Mouse (Mus musculus) limb, embryonic 14.5 days (tissue): ENCODE results near the gene Tcp11l2. TPM values are rescaled to one million over a fixed set of nuclear protein-coding genes. Genes with fewer than 3 reads are reported as not detected.

Experiments
- ATAC-seq: fragments of 200-750 bp; cut with Nextera tagmentation; 2 replicates; pipeline ENCODE4 v1.8.0; 2017; ENCODE audit warnings: low read depth, moderate number of reproducible peaks, moderate TSS enrichment; ENCODE audit not compliant: low FRiP score
- DNase-seq: peaks from one replicate; pipeline ENCODE4 v3.0.0-alpha.2; 2015; ENCODE audit warnings: low spot score
- H3K27ac ChIP-seq: fragments of 300-500 bp; sonication (generic); replicated peaks from 2 replicates; pipeline ENCODE4 v1.5.1; 2014; ENCODE audit warnings: low read depth, mild to moderate bottlenecking, low read length, moderate library complexity, mixed read lengths
- H3K27me3 ChIP-seq: fragments of 300-500 bp; sonication (generic); 2 replicates; pipeline ENCODE4 v1.6.1; 2014; ENCODE audit warnings: low read length, mixed read lengths; ENCODE audit not compliant: control insufficient read depth, insufficient read depth
- H3K36me3 ChIP-seq: fragments of 300-500 bp; sonication (generic); 2 replicates; pipeline ENCODE4 v1.6.1; 2014; ENCODE audit warnings: mild to moderate bottlenecking, low read length, moderate library complexity, mixed read lengths; ENCODE audit not compliant: control insufficient read depth, insufficient read depth
- H3K4me1 ChIP-seq: fragments of 300-500 bp; sonication (generic); 2 replicates; pipeline ENCODE4 v1.6.1; 2014; ENCODE audit warnings: antibody characterized with exemption, low read length, mixed read lengths; ENCODE audit not compliant: control insufficient read depth, insufficient read depth
- H3K4me2 ChIP-seq: fragments of 300-500 bp; sonication (generic); replicated peaks from 2 replicates; pipeline ENCODE4 v1.6.1; 2014; ENCODE audit warnings: low read depth, mild to moderate bottlenecking, low read length, moderate library complexity; ENCODE audit not compliant: severe bottlenecking
- H3K4me3 ChIP-seq: fragments of 300-500 bp; sonication (generic); replicated peaks from 2 replicates; pipeline ENCODE4 v1.5.1; 2014; ENCODE audit warnings: low read length
- H3K9ac ChIP-seq: fragments of 300-500 bp; sonication (generic); 2 replicates; pipeline ENCODE4 v1.6.1; 2014; ENCODE audit warnings: mild to moderate bottlenecking, low read depth, low read length, moderate library complexity; ENCODE audit not compliant: severe bottlenecking
- H3K9me3 ChIP-seq: fragments of 300-500 bp; sonication (generic); 2 replicates; pipeline ENCODE4 v1.6.1; 2016; ENCODE audit warnings: low read length; ENCODE audit not compliant: control insufficient read depth
- POLR2A ChIP-seq: fragments of 200-500 bp; IDR thresholded peaks from 2 replicates; pipeline ENCODE4 v1.8.0; 2012; ENCODE audit warnings: inconsistent platforms, mild to moderate bottlenecking, moderate library complexity, borderline replicate concordance; ENCODE audit not compliant: insufficient read depth, insufficient read length; ENCODE audit errors: extremely low read depth
- WGBS: fragments of 180-500 bp; shearing (Covaris S2); extraction: QIAGEN DNeasy Blood & Tissue Kit; methylation state at CpG from one replicate; pipeline ENCODE4 v1.1.7; 2014; 5-methylcytosine and 5-hydroxymethylcytosine counted together
- polyA plus RNA-seq, 2 experiments: library from polyadenylated mRNA; depleted of rRNA in 1 of 2; stranded (reverse) in 1 of 2; unstranded in 1 of 2; fragments of >200 nt; fragmentation: Nextera tagmentation in 1 of 2; extraction: Ambion mirVana in 1 of 2; gene quantifications; 2 replicates each; pipeline versions ENCODE4 v1.2.1 to v1.2.3; 2012 to 2014

Gene Tcp11l2
- polyA plus RNA-seq (2012; rRNA removed) (15.8 and 27.9 TPM in 2 replicates), polyA plus RNA-seq (2014; fragmentation: Nextera tagmentation; extraction: Ambion mirVana) (20.0 and 22.9 TPM in 2 replicates)

- no peaks in the 10 kb centered on the region for H3K9me3 ChIP-seq
- no peak for TF ChIP-seq POLR2A
- H3K4me1 ChIP-seq, result peaks cover 12% of the 10 kb centered on the region
- peak; percentile 95 for DNase-seq
- no peaks in the 10 kb centered on the region for H3K27me3 ChIP-seq
- peak within 1 kb of the TSS; percentile 95 for H3K4me2 ChIP-seq
- no peaks in the 10 kb centered on the region for H3K36me3 ChIP-seq
- H3K9ac ChIP-seq, result peak within 1 kb of the TSS; percentile 73
- ATAC-seq, result peak; percentile 99
- H3K4me3 ChIP-seq, result peak within 1 kb of the TSS; percentile 89
- WGBS, result under 1% methylated on average over 46 of the region's 46 CpGs
- peak within 1 kb of the TSS; percentile 81 for H3K27ac ChIP-seq
Measured at GRCm38 (mm10) chr10:84576395-84577070, at the start of gene Tcp11l2. TSS of gene Tcp11l2 (plus strand) at chr10:84576626.

GRCm38 (mm10) chr10:84527070-84527469, 49.4 kb upstream of the Tcp11l2 start:
- Histone ChIP-seq H3K27ac (no peak overlapping the region), H3K36me3 (peaks cover 63% of the 10 kb centered on the region), H3K4me2 (no peak overlapping the region), H3K27me3 (no peaks in the 10 kb centered on the region), H3K4me1 (peaks cover 21% of the 10 kb centered on the region), H3K9ac (no peak overlapping the region), H3K9me3 (no peaks in the 10 kb centered on the region), H3K4me3 (no peak overlapping the region)
- DNase-seq, result no peak
- ATAC-seq, result no peak
- TF ChIP-seq POLR2A, result no peak
- WGBS, result 86% methylated on average over 5 of the region's 5 CpGs

DNA sequence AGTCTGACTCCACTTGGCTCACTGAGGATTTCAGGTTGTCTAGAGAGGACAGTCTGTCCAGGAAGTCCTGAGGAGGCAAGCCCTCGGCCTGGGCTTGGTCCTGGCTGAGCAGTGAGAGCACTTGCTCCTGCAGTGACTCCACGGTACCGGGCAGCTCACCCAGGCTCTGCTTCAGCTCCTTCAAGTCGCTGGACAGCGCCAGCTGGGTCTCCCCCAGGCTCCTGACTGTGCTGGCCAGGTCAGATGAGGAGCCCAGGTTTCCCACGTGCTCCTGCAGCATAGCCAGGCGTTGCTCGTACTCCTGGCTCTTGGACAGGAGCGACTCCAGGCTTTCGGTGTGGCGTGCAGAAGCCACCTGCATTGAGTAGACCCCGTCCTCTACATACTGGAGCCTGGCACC, 48.8 kb upstream of the Tcp11l2 start:
- TF ChIP-seq POLR2A, result no peak
- H3K4me3 ChIP-seq, result no peak overlapping the region
- H3K36me3 ChIP-seq, result peaks cover 65% of the 10 kb centered on the region
- H3K4me1 ChIP-seq, result peaks cover 24% of the 10 kb centered on the region
- no peak overlapping the region for H3K27ac ChIP-seq
- no peaks in the 10 kb centered on the region for H3K9me3 ChIP-seq
- H3K27me3 ChIP-seq, result no peaks in the 10 kb centered on the region
- no peak for DNase-seq
- no peak overlapping the region for H3K4me2 ChIP-seq
- WGBS, result 87% methylated on average over 12 of the region's 12 CpGs
- no peak overlapping the region for H3K9ac ChIP-seq
- no peak for ATAC-seq

- WGBS, result 87% methylated on average over 8 of the region's 8 CpGs
- peaks cover 29% of the 10 kb centered on the region for H3K4me1 ChIP-seq
- no peak for TF ChIP-seq POLR2A
- no peaks in the 10 kb centered on the region for H3K9me3 ChIP-seq
- H3K27me3 ChIP-seq, result no peaks in the 10 kb centered on the region
- H3K27ac ChIP-seq, result no peak overlapping the region
- 0 out of 2 replicates have a peak overlapping the region, but pooled peaks have one; percentile 90 for H3K4me3 ChIP-seq
- DNase-seq (no peak), ATAC-seq (no peak)
- H3K4me2 ChIP-seq, result 0 out of 2 replicates have a peak overlapping the region, but pooled peaks have one; percentile 75
- H3K9ac ChIP-seq, result no peak overlapping the region
- H3K36me3 ChIP-seq, result peaks cover 45% of the 10 kb centered on the region
Measured at GRCm38 (mm10) chr10:84530388-84530787, 46.0 kb upstream of the Tcp11l2 start.

DNA sequence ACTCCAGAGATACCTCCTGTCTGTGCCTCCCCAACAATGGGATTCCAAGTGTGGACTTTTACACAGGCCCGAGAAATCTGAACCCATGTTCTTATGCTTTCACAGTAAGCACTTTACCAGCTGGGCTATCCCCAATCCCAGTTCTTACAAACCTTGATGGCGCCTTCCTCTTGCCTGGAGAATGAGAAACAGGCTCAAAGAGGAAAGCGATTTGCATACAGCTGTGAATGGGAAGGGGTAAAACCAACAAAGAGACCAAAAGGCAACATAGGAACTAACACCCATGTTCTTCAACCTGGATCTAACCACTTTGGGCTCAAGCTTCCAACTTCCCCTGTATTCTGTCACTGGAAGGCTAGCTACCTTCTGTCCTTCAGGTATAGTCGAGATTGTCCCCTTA, 44.9 kb upstream of the Tcp11l2 start:
- H3K36me3 ChIP-seq, result peaks cover 36% of the 10 kb centered on the region
- 74% methylated on average over 4 of the region's 4 CpGs for WGBS

More for the DNA sequence above, 44.9 kb upstream of the Tcp11l2 start:
- no peak for TF ChIP-seq POLR2A
- DNase-seq (no peak), ATAC-seq (no peak)
- H3K9me3 ChIP-seq, result no peaks in the 10 kb centered on the region
- H3K9ac ChIP-seq, result peak overlapping the region; percentile 32; the same call in 1 of the 2 replicates
- peak overlapping the region; percentile 90 for H3K4me3 ChIP-seq
- H3K4me1 ChIP-seq, result peaks cover 29% of the 10 kb centered on the region
- H3K27ac ChIP-seq, result no peak overlapping the region
- no peaks in the 10 kb centered on the region for H3K27me3 ChIP-seq
- H3K4me2 ChIP-seq, result peak overlapping the region; percentile 75
